Mouse (Mus musculus) limb, embryonic 15.5 days (tissue): ENCODE measurements around the gene C2. TPM values are rescaled to one million over a fixed set of nuclear protein-coding genes. Genes with fewer than 3 reads are reported as not detected.

Source experiments
- ATAC-seq: fragments of 200-750 bp; cut with Nextera tagmentation; 2 replicates; pipeline ENCODE4 v1.8.0; 2017; ENCODE audit warnings: low read depth, moderate TSS enrichment; ENCODE audit not compliant: insufficient number of reproducible peaks, low FRiP score, low TSS enrichment
- H3K27ac ChIP-seq: fragments of 300-500 bp; sonication (generic); 2 replicates; pipeline ENCODE4 v1.5.1; 2015; ENCODE audit warnings: moderate library complexity, mild to moderate bottlenecking, inconsistent platforms
- H3K27me3 ChIP-seq: fragments of 300-500 bp; sonication (generic); 2 replicates; pipeline ENCODE4 v1.6.1; 2015; ENCODE audit warnings: inconsistent platforms
- H3K36me3 ChIP-seq: fragments of 300-500 bp; sonication (generic); 2 replicates; pipeline ENCODE4 v1.6.1; 2015; ENCODE audit warnings: inconsistent platforms
- H3K4me1 ChIP-seq: fragments of 300-500 bp; sonication (generic); 2 replicates; pipeline ENCODE4 v1.6.1; 2015; ENCODE audit warnings: inconsistent platforms
- H3K4me2 ChIP-seq: fragments of 300-500 bp; sonication (generic); 2 replicates; pipeline ENCODE4 v1.6.1; 2015; ENCODE audit warnings: mild to moderate bottlenecking, inconsistent platforms
- H3K4me3 ChIP-seq: fragments of 300-500 bp; sonication (generic); 2 replicates; pipeline ENCODE4 v1.5.1; 2015; ENCODE audit warnings: mild to moderate bottlenecking, inconsistent platforms
- H3K9ac ChIP-seq: fragments of 300-500 bp; sonication (generic); 2 replicates; pipeline ENCODE4 v1.6.1; 2015; ENCODE audit warnings: inconsistent platforms
- H3K9me3 ChIP-seq: fragments of 300-500 bp; sonication (generic); 2 replicates; pipeline ENCODE4 v1.6.1; 2016; ENCODE audit warnings: inconsistent platforms
- WGBS: fragments of 180-500 bp; shearing (Covaris S2); methylation state at CpG from one replicate; pipeline ENCODE4 v1.1.7; 2015; 5-methylcytosine and 5-hydroxymethylcytosine counted together
- polyA plus RNA-seq: library from polyadenylated mRNA; unstranded; fragments of >200 nt; fragmentation: Nextera tagmentation; extraction: Ambion mirVana; gene quantifications from 2 replicates; pipeline ENCODE4 v1.2.1, GENCODE M21; 2015

C2 gene
- 4.6 and 5.2 TPM in 2 replicates for polyA plus RNA-seq

DNA sequence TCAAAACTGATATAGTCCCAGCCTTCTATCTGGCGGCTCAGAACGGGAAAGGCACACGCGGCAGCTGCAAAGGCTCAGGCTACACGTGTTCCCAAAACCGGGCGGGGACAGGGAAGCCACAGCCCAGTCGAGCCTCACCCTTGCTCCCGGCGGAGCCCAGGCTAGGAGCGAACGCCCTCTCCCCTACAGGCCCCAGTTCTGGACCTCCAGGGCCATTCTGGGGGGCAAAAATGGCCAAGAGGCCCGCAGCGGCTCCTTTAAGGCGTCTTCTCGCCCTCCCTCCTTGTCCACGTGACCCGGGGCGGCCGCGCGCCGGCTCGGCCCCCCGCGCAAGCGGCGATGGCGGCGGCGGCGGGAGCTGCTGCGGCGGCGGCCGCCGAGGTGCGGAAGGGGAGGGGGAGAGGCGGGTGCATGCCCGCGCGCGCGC is at the start of gene C2, which contains the start of gene Ehmt2:
TSS of gene C2 (minus strand) at position 106 of the 427 bp plus-strand sequence.
TSS of gene Ehmt2 (plus strand) at position 310 of the 427 bp plus-strand sequence.
- no peaks in the 10 kb centered on the region for H3K9me3 ChIP-seq

DNA sequence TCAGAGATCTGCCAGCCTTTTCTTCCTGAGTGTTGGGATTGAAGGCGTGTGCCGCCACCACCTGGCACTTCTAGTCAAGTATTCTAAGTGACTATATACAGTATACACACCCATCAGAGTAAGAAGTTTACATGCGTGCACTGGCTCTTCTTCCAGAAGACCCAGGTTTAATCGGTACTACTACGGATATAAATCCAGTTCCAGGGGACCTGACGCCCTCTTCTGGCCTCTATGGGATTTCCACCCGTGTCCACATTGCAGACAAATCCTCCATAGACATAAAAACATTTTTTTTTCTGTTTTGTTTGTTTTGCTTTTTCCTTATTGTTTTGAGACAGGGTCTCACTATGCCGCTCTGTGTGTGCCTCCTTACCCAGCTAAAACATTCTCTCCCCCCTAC is 49.5 kb upstream of the C2 start:
- Histone ChIP-seq H3K4me3 (no peak overlapping the region), H3K4me2 (no peak overlapping the region), H3K27ac (no peak overlapping the region), H3K4me1 (peaks cover 19% of the 10 kb centered on the region), H3K36me3 (peaks cover 20% of the 10 kb centered on the region), H3K9me3 (no peaks in the 10 kb centered on the region), H3K27me3 (no peaks in the 10 kb centered on the region), H3K9ac (no peak overlapping the region)
- ATAC-seq: no peak
- WGBS: 26% methylated on average over 8 of the region's 8 CpGs

More for the DNA sequence above, at the start of gene C2, which contains the start of gene Ehmt2:
- H3K27me3 ChIP-seq: no peaks in the 10 kb centered on the region
- under 1% methylated on average over 38 of the region's 44 CpGs for WGBS
- peak within 1 kb of the TSS; percentile 94 for H3K9ac ChIP-seq
- H3K27ac ChIP-seq: peak within 1 kb of the TSS; percentile 98
- H3K4me1 ChIP-seq: peaks cover 43% of the 10 kb centered on the region
- H3K4me2 ChIP-seq: peak within 1 kb of the TSS; percentile 61
- H3K36me3 ChIP-seq: peaks cover 25% of the 10 kb centered on the region
- peak; percentile 22; the same call in 1 of the 2 replicates for ATAC-seq
- H3K4me3 ChIP-seq: peak within 1 kb of the TSS; percentile 84

DNA sequence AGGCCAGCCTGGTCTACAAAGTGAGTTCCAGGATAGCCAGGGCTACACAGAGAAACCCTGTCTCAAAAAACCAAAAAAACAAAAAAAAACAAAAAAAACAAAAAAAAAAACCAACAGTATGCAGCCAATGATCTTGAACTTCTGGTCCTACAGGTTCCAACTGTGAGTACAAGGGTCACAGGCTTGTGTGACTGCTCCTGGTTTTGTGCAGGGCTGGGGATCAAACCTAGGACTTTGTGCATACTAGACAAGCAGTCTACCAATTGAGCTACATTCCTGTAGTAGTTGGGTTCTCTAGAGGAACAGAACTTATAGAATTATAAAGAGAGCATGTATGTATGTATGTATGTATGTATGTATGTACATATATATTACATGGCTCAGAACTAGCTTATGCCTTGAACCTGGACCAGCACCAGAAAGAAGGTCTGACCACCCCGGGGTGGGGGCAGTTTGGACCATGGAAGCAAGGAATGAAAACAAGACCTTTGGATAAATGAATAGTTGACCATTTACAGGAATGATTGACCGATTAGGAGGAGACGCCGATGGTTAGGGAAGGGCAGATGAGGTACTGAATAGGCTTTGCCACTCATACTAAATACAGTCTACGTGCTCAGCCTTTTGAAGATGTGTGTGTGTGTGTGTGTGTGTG is 48.5 kb upstream of the C2 start:
- ATAC-seq: no peak
- peaks cover 23% of the 10 kb centered on the region for H3K4me1 ChIP-seq
- WGBS: 86% methylated on average over 5 of the region's 5 CpGs

DNA sequence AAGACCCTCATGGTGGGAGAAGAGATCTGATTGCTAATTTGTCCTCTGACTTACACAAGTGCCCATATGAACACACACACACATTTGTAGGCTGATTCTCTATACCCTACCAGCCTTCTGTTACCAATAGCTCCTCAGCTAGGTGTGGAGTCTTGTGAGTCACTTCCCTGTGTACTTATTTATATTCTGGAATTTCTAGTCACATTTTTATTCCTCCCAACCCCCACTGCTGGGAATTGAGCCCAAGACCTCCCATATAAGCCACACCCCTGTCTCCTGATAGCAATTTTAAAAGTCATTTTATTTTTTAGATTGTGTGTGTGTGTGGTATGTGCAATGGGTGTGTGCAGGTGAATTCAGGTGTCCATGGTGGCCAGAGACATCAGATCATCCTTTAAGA is 46.3 kb upstream of the C2 start:
- no peak for ATAC-seq

More for the DNA sequence above, 48.5 kb upstream of the C2 start:
- Histone ChIP-seq H3K27ac (no peak overlapping the region), H3K27me3 (no peaks in the 10 kb centered on the region), H3K4me2 (no peak overlapping the region), H3K9me3 (no peaks in the 10 kb centered on the region), H3K9ac (no peak overlapping the region), H3K4me3 (no peak overlapping the region), H3K36me3 (peaks cover 20% of the 10 kb centered on the region)

DNA sequence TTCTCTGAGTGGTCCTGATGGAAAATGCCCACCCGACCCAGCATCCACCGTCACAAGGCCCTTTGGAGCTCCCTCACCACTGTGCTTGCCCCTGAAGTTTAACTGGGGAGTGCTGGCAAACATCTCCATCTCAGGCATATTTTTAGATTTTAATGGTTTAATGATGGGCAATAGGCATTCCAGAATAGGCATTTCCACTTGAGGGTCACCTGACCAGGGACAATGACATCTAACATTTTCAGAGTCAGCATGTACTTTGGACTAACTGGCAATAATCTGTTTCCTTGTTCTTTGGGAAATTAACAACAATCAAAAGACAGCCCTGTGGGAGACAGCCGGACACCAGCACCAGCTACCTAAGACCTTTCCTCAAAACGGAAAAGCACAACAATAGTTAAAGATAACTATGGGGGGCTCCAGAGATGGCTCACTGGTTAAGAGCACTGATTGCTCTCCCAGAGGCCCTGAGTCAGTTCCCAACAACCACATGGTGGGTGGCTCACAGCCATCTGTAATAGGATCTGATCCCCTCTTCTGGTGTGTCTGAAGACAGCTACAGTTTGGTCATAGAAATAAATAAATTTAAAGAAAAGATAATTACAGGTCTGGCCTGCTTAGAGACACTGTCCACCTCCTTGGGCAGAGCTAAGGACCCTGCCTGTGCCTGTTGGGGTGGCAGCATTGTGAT is 45.2 kb upstream of the C2 start:
- H3K9ac ChIP-seq: no peak overlapping the region
- no peak overlapping the region for H3K4me3 ChIP-seq
- H3K27ac ChIP-seq: no peak overlapping the region
- WGBS: 77% methylated on average over 4 of the region's 4 CpGs
- no peaks in the 10 kb centered on the region for H3K27me3 ChIP-seq
- peaks cover 12% of the 10 kb centered on the region for H3K4me1 ChIP-seq
- no peak overlapping the region for H3K4me2 ChIP-seq
- H3K9me3 ChIP-seq: no peaks in the 10 kb centered on the region
- no peaks in the 10 kb centered on the region for H3K36me3 ChIP-seq
- no peak for ATAC-seq

More for the DNA sequence above, 46.3 kb upstream of the C2 start:
- Histone ChIP-seq H3K27me3 (no peaks in the 10 kb centered on the region), H3K4me1 (peaks cover 12% of the 10 kb centered on the region), H3K27ac (no peak overlapping the region), H3K36me3 (peaks cover under 1% of the 10 kb centered on the region), H3K9ac (no peak overlapping the region), H3K4me3 (no peak overlapping the region), H3K4me2 (no peak overlapping the region), H3K9me3 (no peaks in the 10 kb centered on the region)

DNA sequence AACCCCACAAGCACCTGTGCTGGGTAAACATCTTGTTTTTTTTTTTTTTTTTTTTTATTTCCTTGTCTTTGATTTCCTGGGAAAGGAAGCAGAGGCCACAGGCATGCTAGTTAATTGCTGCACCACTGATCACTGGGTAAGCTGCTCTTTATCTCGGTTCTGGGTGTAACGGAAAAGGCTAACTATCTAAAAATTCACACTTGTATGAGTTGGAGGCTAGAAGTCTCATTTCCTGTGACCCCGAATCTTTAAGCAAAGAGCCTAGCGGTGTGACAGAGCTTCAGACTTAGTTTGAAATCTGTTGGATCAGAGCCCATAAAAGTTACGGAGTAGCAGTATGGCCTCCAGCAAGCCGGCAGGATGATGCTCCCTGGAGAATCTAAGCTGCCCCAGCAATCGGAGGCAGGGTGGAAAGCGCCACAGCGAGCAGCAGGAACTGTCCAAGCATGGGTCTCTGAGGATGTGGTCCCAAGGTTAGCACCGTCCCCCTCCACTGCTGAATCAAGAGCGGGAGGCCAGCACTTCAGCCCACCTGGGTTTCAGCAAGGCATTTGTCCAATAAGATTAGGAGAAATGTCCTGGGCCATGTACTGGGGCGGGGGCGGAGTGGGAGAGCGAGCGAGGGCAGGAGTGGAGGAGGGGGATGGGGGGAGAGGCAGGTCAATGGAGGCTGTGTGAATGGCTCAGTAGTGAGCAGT is 43.4 kb upstream of the C2 start:
- Histone ChIP-seq H3K9me3 (no peaks in the 10 kb centered on the region), H3K27me3 (no peaks in the 10 kb centered on the region), H3K4me2 (peak overlapping the region; percentile 33), H3K9ac (no peak overlapping the region), H3K27ac (no peak overlapping the region), H3K4me3 (peak overlapping the region; percentile 22), H3K4me1 (peaks cover 12% of the 10 kb centered on the region), H3K36me3 (no peaks in the 10 kb centered on the region)
- no peak for ATAC-seq
- 5% methylated on average over 15 of the region's 15 CpGs for WGBS

DNA sequence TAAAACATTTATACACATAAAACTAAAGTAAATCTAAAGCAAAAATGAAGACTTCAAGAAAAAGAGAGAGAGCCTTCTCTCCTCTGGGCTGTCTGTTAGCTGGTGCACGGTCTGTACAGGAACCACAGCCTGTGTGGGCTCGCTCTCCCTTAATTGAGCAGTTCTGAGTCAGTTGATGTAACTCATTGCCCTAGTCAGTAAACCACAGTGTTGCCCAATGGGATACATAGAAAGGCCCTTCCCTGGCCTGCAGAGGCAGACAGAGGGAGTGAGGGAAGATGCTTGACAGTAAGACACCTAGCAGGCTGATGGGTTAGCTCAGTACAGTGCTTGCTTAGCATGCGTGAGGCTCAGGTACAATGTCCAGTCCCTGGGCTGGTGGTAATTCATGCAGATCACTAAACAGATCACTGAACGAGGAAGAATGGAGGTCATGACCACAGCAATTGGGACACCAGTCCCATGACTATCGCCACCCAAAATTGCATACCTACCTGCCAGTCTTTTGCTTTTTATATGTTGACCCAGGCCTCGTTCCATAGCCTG is 40.0 kb upstream of the C2 start:
- no peak for ATAC-seq
- WGBS: 78% methylated on average over 6 of the region's 6 CpGs
- Histone ChIP-seq H3K4me1 (peaks cover 15% of the 10 kb centered on the region), H3K36me3 (peaks cover 13% of the 10 kb centered on the region), H3K27ac (no peak overlapping the region), H3K27me3 (no peaks in the 10 kb centered on the region), H3K9ac (no peak overlapping the region), H3K4me2 (no peak overlapping the region), H3K9me3 (no peaks in the 10 kb centered on the region), H3K4me3 (no peak overlapping the region)

DNA sequence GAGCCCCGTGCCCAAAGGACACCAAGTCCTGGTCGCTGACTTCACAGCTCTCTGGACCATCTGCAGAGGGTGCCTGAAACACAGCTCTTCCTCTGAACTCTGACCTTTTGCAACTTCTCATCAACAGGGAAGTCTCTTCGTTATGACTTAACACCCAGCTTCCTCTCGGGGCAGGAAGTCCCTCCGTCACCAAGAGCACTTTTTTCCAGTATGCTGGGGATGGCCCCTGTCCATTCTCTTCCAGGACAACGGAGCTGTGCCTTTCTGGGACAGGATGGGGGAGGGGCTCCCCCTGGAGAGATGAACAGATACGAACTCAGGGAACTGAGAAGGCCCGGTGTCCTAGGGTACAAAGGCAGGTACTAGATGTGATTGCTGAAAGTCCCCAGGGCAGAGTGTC is 36.8 kb upstream of the C2 start:
- Histone ChIP-seq H3K4me3 (no peak overlapping the region), H3K9me3 (no peaks in the 10 kb centered on the region), H3K36me3 (peaks cover 16% of the 10 kb centered on the region), H3K27me3 (no peaks in the 10 kb centered on the region), H3K27ac (no peak overlapping the region), H3K9ac (no peak overlapping the region), H3K4me2 (no peak overlapping the region), H3K4me1 (peaks cover 16% of the 10 kb centered on the region)
- 50% methylated on average over 8 of the region's 8 CpGs for WGBS
- no peak for ATAC-seq

DNA sequence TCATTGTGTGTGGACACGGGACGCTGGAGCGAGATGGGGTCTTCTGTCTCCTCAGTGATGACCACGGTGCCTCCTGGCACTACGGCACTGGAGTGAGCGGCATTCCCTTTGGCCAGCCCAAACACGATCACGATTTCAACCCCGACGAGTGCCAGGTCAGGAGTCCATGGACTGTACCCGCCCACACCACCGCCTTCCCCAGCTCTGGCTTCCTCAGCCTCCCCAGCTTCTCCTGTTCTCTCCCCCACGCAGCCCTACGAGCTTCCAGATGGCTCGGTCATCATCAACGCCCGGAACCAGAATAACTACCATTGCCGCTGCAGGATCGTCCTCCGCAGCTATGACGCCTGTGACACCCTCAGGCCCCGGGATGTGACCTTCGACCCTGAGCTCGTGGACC is 36.0 kb upstream of the C2 start:
- no peak for ATAC-seq
- peaks cover 16% of the 10 kb centered on the region for H3K4me1 ChIP-seq
- H3K4me3 ChIP-seq: no peak overlapping the region
- H3K27me3 ChIP-seq: no peaks in the 10 kb centered on the region
- H3K9ac ChIP-seq: no peak overlapping the region
- no peak overlapping the region for H3K27ac ChIP-seq
- 68% methylated on average over 24 of the region's 24 CpGs for WGBS
- no peak overlapping the region for H3K4me2 ChIP-seq
- no peaks in the 10 kb centered on the region for H3K9me3 ChIP-seq
- peaks cover 16% of the 10 kb centered on the region for H3K36me3 ChIP-seq

DNA sequence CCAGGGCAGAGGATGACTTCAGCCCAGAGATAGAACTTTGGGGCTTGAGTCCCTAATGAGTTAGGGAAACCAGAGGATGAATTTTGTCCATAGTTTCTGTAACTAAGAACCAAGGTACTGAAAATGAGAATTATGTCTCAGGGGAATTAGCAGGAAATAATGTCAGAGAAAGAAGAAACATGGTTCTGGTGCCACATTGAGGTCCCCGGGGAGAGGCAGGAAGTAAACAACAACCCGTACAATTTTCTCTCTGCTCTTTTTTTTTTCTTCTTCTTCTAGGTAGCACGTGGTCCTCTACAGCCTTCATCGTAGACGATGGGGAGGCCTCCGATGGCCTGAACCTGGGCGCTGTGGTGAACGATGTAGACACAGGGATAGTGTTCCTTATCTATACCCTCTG is 34.2 kb upstream of the C2 start:
- Histone ChIP-seq H3K9me3 (no peaks in the 10 kb centered on the region), H3K4me3 (peak overlapping the region; percentile 54), H3K4me2 (peak overlapping the region; percentile 92), H3K27me3 (no peaks in the 10 kb centered on the region), H3K4me1 (peaks cover 16% of the 10 kb centered on the region), H3K27ac (no peak overlapping the region), H3K36me3 (peaks cover 16% of the 10 kb centered on the region), H3K9ac (0 out of 2 replicates have a peak overlapping the region, but pooled peaks have one; percentile 60)
- no peak for ATAC-seq
- WGBS: 83% methylated on average over 8 of the region's 8 CpGs

DNA sequence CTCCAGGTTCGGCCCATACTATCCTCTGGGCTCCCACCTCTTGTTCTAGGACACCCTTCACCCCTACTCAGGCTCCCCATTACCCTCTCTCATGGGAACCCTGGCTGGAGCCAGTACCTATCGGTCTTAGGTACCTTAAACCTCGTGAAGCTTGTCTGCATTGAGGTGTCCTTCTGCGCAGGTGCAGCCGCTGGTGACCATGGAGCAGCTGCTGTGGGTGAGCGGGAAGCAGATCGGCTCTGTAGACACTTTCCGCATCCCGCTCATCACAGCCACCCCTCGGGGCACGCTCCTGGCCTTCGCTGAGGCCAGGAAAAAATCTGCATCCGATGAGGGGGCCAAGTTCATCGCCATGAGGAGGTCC is 33.7 kb upstream of the C2 start:
- Histone ChIP-seq H3K4me3 (peak overlapping the region; percentile 54), H3K36me3 (peaks cover 16% of the 10 kb centered on the region), H3K9me3 (no peaks in the 10 kb centered on the region), H3K4me2 (peak overlapping the region; percentile 92), H3K27me3 (no peaks in the 10 kb centered on the region), H3K9ac (peak overlapping the region; percentile 60), H3K4me1 (peaks cover 16% of the 10 kb centered on the region), H3K27ac (no peak overlapping the region)
- 12% methylated on average over 14 of the region's 14 CpGs for WGBS
- no peak for ATAC-seq
